Mouse (Mus musculus) myocyte (in vitro differentiated cells): ENCODE measurements around the gene Olfr1082.
"Not testable (repeated sequence)": the region's sequence is repeated elsewhere in the genome, so short reads cannot be mapped to it uniquely, and the experiment has no call there.

ENCODE experiments used
- CEBPB ChIP-seq: IDR thresholded peaks from 2 replicates; pipeline ENCODE4 v1.6.1; 2011; ENCODE audit warnings: mild to moderate bottlenecking, moderate library complexity; ENCODE audit not compliant: poor library complexity, insufficient read depth, severe bottlenecking
- E2F4 ChIP-seq: IDR thresholded peaks from one replicate; pipeline ENCODE4 v1.6.1; 2011; ENCODE audit warnings: mild to moderate bottlenecking, control low read depth, moderate library complexity; ENCODE audit not compliant: insufficient read depth
- MAX ChIP-seq: IDR thresholded peaks from one replicate; pipeline ENCODE4 v1.6.1; 2011; ENCODE audit warnings: low read depth, mild to moderate bottlenecking, control low read depth
- MYOD1 ChIP-seq, 3 experiments: IDR thresholded peaks; one replicate each; pipeline ENCODE4 v1.6.1; 2011; ENCODE audit warnings: control low read depth in 2 of 3, low read depth in 2 of 3, mild to moderate bottlenecking in 2 of 3, moderate library complexity in 1 of 3; ENCODE audit not compliant: insufficient read length in 2 of 3, control insufficient read depth in 1 of 3
- MYOG ChIP-seq, 3 experiments: IDR thresholded peaks; one replicate each; pipeline ENCODE4 v1.6.1; 2011; ENCODE audit warnings: control low read depth in 2 of 3, low read depth in 2 of 3, mild to moderate bottlenecking in 2 of 3; ENCODE audit not compliant: insufficient read length in 2 of 3, control insufficient read depth in 1 of 3, insufficient read depth in 1 of 3
- POLR2A ChIP-seq: IDR thresholded peaks from one replicate; pipeline ENCODE4 v1.6.1; 2011; ENCODE audit warnings: low read depth, mild to moderate bottlenecking, control low read depth, moderate library complexity; ENCODE audit not compliant: insufficient read length
- POLR2AphosphoS2 ChIP-seq: IDR thresholded peaks from one replicate; pipeline ENCODE4 v1.6.1; 2011; ENCODE audit warnings: low read depth, control low read depth; ENCODE audit not compliant: insufficient read length
- SRF ChIP-seq: IDR thresholded peaks from one replicate; pipeline ENCODE4 v1.6.1; 2011; ENCODE audit warnings: low read depth; ENCODE audit not compliant: control insufficient read depth, insufficient read length
- TCF3 ChIP-seq: IDR thresholded peaks from one replicate; pipeline ENCODE4 v1.6.1; 2011; ENCODE audit warnings: low read depth, control low read depth; ENCODE audit not compliant: insufficient read length
- USF1 ChIP-seq: IDR thresholded peaks from one replicate; pipeline ENCODE4 v1.6.1; 2011; ENCODE audit warnings: low read depth, mild to moderate bottlenecking, control low read depth, moderate library complexity

DNA sequence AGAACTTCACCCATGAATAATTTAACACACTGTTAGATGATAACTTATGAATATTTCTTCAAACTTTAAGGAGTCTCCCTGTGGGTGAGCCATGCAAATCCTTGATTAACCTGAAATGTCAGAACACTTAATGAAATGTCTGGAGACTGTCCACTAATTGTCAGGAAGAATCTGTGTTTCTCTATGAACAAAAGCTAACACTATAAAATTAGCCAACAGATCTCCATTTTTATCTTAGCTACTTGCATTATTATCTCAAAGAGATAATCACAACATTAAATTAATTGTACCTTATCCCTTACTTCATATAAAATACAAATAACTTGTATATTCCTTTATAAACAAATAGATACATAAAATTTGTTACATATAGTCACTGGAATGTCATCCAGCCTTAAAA lies 40.6 kb downstream of the Olfr1082 start, which contains the start of gene Olfr1080:
- not testable (repeated sequence) for TF ChIP-seq POLR2A; TCF3; MYOD1 (IDR thresholded peaks at IDR 0.05; ENCODE audit: control insufficient read depth in 1 of 3, insufficient read length in 2 of 3, low read depth in 2 of 3); SRF; MYOG (IDR thresholded peaks at IDR 0.05; ENCODE audit: control insufficient read depth in 1 of 3, insufficient read depth in 1 of 3, insufficient read length in 2 of 3, low read depth in 2 of 3); MAX; E2F4; POLR2AphosphoS2; USF1; CEBPB
